In genomic region chr2:3723391-3724106, GRCm38 (mm10) we compare ENCODE assay signal across 17 mouse cellular contexts.
DNase-seq lines count a peak whose midpoint lies in the region; ATAC-seq and TF ChIP-seq lines count a peak whose summit lies in the region.
"Had no signal": no experiment of that assay in that cellular context is flagged by ENCODE, and none has a peak within 500 bp of the region (broad histone marks: within the 10 kb centered on the region; RNA-seq: fewer than 3 reads in every experiment).

No protein-coding gene starts in this region.

- peaks cover 4% of the 10 kb centered on the region; the same call in 1 of the 2 replicates for H3K4me1 ChIP-seq in lung, postnatal 0 days (ENCODE audit: insufficient read depth, low read depth, low read length)
- H3K4me1 ChIP-seq in embryonic fibroblast, embryonic 13.5 days (ENCODE audit: control insufficient read depth, insufficient read depth, low read length) = peaks cover 29% of the 10 kb centered on the region

- no peaks in the 10 kb centered on the region for H3K27me3 ChIP-seq in lung, postnatal 0 days (replicated peaks; ENCODE audit: insufficient read depth, low read length)
- H3K27me3 ChIP-seq: forebrain, embryonic 15.5 days; hindbrain, embryonic 15.5 days; limb, embryonic 12.5 days; liver, embryonic 15.5 days had no signal

- no peaks in the 10 kb centered on the region for H3K9me3 ChIP-seq in lung, postnatal 0 days (ENCODE audit: low read length)
- H3K9me3 ChIP-seq: forebrain, embryonic 15.5 days; hindbrain, embryonic 15.5 days; limb, embryonic 12.5 days; liver, embryonic 15.5 days had no signal

- no peak overlapping the region for H3K27ac ChIP-seq in lung, postnatal 0 days (ENCODE audit: low read length)
- peak overlapping the region; percentile 39; the same call in 1 of the 2 replicates for H3K27ac ChIP-seq in embryonic fibroblast, embryonic 13.5 days (ENCODE audit: insufficient read depth, low read length)
- H3K27ac ChIP-seq: forebrain, embryonic 15.5 days; heart, adult 2 months; hindbrain, embryonic 15.5 days; limb, embryonic 12.5 days; liver, embryonic 15.5 days had no signal

- no peak overlapping the region for H3K4me2 ChIP-seq in lung, postnatal 0 days (replicated peaks; ENCODE audit: low read depth, low read length)
- H3K4me2 ChIP-seq: forebrain, embryonic 15.5 days; hindbrain, embryonic 15.5 days; limb, embryonic 12.5 days; liver, embryonic 15.5 days had no signal

- no peak overlapping the region for H3K9ac ChIP-seq in lung, postnatal 0 days (replicated peaks; ENCODE audit: low read depth)
- H3K9ac ChIP-seq: forebrain, embryonic 15.5 days; hindbrain, embryonic 15.5 days; limb, embryonic 12.5 days; liver, embryonic 15.5 days had no signal

- peak; percentile 10 for DNase-seq in lung, postnatal 0 days (ENCODE audit: low spot score)
- no peak for DNase-seq in lung, postnatal 14 days
- DNase-seq in CD4-positive helper T cell, adult 2 months (ENCODE audit: low read depth, low spot score) = peak; percentile 52
- peak; percentile 65 for DNase-seq in naive thymus-derived CD4-positive, alpha-beta T cell, adult 2 months (ENCODE audit: low read depth)
- DNase-seq in heart, postnatal 14 days = no peak
- no peak for DNase-seq in frontal cortex, postnatal 36 days (ENCODE audit: low spot score in 2 of 2)
- DNase-seq in left cerebral cortex, postnatal 4 days = no peak
- DNase-seq: cerebellum, adult 11-12 months; heart, adult 2 months; kidney, adult 9 months; kidney, postnatal 4 days; layer of hippocampus, postnatal 36 days had no signal

- H3K4me3 ChIP-seq in lung, postnatal 0 days (ENCODE audit: low read depth, low read length) = no peak overlapping the region
- H3K4me3 ChIP-seq in embryonic fibroblast, embryonic 13.5 days (ENCODE audit: insufficient read depth, low read length) = no peak overlapping the region
- H3K4me3 ChIP-seq: forebrain, embryonic 15.5 days; heart, adult 2 months; hindbrain, embryonic 15.5 days; limb, embryonic 12.5 days; liver, embryonic 15.5 days had no signal

- intact Hi-C loops in heart, postnatal 14 days (cut with DNase I) = no loop called here
- intact Hi-C loops in left cerebral cortex, postnatal 4 days (cut with DNase I) = no loop called here

- WGBS in lung, postnatal 0 days = 70% methylated on average over 8 of the region's 8 CpGs

- no peak for TF ChIP-seq EP300 in lung, postnatal 0 days (IDR thresholded peaks at IDR 0.05)

- ATAC-seq in lung, postnatal 0 days = no peak
- ATAC-seq: forebrain, embryonic 15.5 days had no signal

- TF ChIP-seq CTCF in lung, postnatal 0 days (IDR thresholded peaks at IDR 0.05) = no peak
- no peak for TF ChIP-seq CTCF in embryonic fibroblast, embryonic 13.5 days (IDR thresholded peaks at IDR 0.05; ENCODE audit: borderline replicate concordance, insufficient read depth, low read length)

- TF ChIP-seq POLR2A in embryonic fibroblast, embryonic 13.5 days (IDR thresholded peaks at IDR 0.05; ENCODE audit: low read depth, low read length) = no peak

- H3K36me3 ChIP-seq in lung, postnatal 0 days (ENCODE audit: insufficient read depth, low read length) = no peaks in the 10 kb centered on the region
- H3K36me3 ChIP-seq: forebrain, embryonic 15.5 days; hindbrain, embryonic 15.5 days; limb, embryonic 12.5 days; liver, embryonic 15.5 days had no signal

Comparison
In these comparisons a context has a peak if more than half of its experiments do, and no peak if none do; other contexts are left out.
1. DNase-seq: peak in lung, postnatal 0 days (single experiment), CD4-positive helper T cell, adult 2 months (single experiment) and naive thymus-derived CD4-positive, alpha-beta T cell, adult 2 months (single experiment); none in lung, postnatal 14 days (single experiment), heart, postnatal 14 days (0 of 2), frontal cortex, postnatal 36 days (0 of 2) and left cerebral cortex, postnatal 4 days (single experiment).